Mouse (Mus musculus): Measurements from ENCODE around the gene Serac1.

Gene Serac1

DNA sequence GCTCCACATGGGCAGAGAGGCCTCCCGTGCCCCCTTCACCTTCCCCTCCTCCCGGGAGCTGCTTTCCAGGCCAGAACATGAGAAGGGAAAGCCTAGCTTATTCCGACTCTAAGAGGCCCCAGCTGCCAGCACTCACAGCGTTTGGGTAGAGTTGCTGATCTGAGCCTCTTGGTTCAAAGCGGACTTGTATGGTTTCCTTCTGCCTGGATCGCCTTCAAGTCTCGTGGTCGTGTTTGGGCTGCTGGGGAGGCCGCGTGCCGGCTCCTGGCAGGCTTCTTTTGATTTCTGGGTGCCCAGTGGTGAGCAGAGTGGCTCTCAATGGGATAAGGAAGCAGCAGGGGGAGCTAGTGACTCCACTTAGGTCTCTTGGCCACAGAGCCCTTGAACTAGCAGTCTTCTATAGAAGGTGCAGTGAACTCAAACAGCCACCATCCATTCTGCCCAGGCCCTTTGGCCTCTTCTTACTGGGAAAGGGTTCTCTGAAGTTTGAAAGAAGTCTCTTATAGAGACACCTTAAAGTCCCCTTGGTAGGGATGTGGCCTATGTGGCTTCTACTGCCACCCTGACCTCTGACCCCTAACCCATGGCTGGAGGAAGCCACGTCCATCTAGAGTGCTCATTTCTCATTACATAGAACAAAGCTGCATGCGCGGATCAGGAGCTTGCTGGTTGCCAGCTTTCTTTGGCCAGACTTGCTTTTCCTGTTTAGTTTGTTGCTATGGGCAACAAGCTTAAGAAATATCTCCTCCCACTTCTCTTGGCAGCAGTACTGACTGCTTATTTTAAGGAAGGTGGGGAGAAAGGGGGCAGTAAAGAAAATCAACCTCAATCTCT, 73.7 kb downstream of the Serac1 start:
- DNase-seq (ENCODE audit: low read depth, low spot score): peak; percentile 56

DNA sequence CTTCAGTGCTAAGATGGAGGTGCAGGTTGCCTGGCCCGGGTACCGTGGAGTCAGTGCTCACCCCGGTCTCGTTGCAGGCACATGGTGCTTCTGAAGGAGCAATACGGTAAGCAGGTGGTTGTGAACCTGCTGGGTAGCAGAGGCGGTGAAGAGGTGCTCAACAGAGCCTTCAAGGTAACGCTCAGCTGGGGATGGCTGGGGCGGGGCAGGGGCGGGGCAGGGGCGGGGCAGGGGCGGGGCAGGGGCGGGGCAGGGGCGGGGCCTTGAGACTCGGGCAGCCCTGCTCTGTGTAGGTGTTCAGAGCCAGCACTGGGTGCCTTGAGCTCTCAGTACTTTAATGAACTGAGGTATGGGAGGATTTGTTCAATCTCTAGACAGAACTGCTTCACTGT, 74.3 kb downstream of the Serac1 start:
- peak; percentile 44 for DNase-seq (ENCODE audit: low read depth, low spot score)

DNA sequence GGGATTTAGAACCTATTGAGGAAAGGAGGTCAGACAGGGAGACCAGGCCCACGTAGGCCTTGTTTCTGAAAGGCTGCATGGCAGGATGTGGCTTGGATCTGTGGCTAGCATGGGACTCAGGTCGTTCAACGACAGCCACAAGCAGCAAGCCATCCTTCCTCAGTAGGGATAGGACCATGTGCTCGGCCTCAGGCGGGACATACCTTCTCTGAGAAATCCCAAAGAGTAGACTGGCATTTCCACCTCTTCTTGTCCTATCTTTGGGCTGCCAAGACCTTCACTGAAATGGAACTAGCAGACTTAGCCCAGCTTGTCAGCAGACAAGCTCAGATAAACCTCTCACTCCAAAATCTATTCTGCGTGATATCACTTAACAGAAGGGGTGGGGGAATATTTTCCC, 75.9 kb downstream of the Serac1 start:
- no peak for DNase-seq (ENCODE audit: low read depth, low spot score)

DNA sequence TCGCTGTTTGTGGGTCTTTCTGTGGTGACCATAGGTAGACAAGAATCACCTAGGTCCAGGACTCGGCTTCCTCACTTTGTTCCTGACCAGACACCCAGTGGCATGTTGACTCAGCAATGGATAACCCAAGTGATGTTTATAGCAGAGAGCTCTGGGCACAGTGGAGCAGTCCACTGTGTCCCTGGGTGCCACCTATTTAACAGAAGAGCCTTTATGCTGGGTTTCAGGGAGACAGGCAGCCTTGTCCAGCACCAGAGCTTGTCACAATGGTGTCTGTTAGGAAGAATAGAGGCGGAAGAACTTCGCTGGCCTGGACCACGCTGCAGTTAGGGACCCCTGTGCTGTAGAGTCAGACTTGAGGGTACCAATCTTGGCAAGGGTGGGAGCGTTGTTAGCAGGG, 77.0 kb downstream of the Serac1 start:
- no peak for DNase-seq (ENCODE audit: low read depth, low spot score)

DNA sequence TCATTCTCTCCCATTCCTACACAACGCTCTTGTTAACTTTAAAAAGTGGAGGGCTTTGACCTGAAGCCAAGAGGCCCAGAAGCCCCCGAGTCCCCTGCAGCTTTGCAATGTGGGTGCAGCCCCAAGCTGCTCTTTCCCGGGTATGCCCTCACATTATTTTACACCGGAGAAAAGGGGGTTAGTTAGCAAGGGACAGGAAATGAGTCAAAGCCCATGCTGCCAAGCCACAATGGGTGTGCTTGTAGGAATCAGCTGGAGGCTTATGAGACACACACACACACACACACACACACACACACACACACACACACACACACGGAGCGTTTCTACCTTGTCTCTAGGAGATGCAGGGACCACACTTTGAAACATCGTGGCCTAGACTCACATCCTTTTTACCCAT, 77.7 kb downstream of the Serac1 start:
- DNase-seq (ENCODE audit: low read depth, low spot score): no peak

DNA sequence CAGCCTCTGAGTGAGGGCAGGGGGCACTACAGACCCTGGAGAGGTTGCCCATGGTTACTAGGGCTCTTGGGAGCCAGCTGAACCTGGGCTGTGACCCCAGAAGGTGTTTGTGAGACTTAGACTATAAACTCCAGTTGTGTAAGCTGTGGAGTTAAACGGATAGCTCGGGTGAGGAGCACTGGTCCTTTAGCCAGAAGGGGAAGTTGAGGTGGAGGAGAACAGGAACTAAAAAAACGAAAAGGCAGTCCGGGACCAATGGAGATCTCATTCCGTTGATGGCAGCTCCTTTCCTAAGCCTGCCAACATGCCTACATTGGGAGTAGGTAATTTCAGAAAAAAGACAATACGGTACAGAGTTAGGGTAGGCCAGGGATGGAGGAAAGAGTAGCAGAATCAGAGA, 78.2 kb downstream of the Serac1 start:
- DNase-seq (ENCODE audit: low read depth, low spot score): no peak

DNA sequence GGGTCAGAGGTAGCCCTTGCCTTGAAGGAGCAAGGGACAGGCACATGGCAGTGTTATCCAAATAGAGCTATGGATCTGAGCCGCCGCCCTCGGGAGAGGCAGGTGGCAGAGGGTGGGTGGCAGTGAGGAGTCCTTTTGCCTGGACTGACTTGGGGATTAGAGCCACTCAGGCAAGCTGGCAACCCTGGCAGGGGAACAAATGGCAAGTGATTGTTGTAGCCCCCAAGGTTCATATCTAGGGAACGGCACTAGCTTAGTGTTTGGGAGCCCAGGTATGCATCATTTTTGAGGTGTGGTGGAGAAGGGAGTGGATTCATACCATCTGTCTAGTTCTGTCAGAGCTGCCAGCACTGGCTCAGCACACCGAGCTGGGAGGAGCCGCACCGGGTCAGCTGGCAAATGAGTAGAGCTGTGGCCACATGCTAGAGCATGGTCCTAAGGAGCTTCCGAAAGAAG, 78.6 kb downstream of the Serac1 start:
- no peak for DNase-seq (ENCODE audit: low read depth, low spot score)

DNA sequence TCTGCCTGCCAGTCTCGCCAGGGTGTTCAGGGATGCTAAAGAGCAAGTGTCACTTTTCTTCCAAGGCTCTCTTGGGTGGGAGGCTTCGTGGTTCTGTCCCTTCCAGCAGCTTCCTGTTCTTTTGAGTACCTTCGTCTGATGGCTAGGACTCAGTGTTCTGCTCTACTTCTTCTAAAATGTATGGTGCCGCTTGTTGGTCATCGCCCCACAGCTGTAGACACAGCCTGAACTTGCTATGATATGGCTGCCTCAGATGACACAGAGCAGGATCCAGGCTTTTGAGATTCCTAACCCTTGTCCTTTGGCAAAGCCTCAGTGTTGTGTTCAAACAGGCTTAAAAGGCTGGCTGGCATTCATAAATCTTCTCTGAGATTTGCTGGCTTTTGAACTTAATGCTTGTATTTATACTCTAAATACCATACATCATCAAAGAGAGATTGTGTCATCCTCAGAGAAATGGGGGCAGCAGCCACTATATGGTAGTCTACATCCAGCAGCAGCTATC, 80.5 kb downstream of the Serac1 start:
- DNase-seq (ENCODE audit: low read depth, low spot score): no peak

DNA sequence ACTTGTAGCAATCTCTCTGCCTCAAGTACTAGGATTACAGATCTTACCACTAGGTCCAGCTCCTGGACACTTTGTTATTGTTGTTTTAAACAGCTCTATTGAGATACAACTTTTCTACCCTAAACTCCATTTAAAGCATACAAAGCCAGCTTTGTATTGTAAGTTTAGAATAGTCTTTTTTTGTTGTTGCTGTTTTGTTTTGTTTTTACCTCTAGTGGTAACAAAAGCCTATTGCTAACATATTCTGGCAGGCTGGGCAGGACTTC, 81.4 kb downstream of the Serac1 start:
- no peak for DNase-seq (ENCODE audit: low read depth, low spot score)

DNA sequence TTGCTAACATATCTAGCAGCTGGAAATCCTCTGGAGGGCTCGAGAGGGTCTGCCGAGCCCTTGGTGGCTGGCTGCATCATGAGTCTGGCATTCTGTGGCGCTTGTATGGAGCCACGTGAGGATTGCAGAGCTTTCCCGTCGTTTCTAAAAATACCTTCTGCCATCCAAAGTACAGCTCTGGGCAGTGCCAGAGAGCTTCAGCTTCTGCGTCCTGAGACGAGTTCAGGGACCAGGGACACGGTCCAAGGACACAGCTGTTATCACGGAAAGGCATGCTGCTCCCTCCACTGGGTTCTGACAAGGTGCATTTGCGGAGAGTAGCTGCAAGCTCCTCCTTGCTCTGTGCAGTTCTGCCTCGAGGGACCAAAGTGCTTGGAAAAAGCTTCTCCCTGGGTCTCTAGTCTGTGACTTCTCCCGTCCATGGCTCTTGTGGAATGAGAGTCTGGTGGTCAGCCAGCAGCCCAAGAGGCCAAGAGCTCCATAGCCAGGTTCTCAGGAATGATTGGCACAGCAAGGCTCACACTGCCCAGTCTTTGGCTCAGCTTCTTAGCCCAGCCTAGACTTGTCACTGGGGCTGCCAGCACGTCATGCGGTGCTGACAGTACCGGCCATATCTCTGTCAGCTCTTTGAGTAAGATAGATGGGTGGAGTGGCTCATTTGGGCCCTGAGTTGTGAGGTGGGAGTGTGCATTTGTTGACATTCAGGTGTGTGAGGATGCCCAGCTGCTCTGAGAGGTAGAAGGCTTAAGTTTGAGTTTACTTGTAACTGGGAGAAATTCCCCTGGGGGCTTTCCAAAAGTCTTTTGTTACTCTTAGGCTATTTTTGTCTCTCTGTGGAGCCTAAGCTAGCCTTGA, 81.9 kb downstream of the Serac1 start:
- DNase-seq (ENCODE audit: low read depth, low spot score): no peak

DNA sequence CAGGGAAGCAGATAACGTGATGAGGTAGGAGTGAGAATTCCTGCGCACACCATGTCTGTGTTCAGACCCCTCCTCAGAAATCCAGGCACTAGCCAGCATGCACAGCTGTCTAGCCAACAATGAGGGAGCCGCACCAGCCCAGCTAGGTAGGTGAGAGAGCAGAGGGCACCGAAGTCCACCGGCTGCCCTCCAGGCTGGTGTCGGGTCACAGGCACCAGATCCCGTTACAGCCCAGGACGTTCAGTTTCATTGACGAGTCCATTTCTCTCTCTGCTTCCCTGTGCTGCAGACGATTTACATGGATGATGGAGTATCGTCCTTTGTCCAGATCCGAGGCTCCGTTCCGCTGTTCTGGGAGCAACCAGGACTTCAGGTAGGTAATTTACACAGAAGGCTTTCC, 83.0 kb downstream of the Serac1 start:
- no peak for DNase-seq (ENCODE audit: low read depth, low spot score)

DNA sequence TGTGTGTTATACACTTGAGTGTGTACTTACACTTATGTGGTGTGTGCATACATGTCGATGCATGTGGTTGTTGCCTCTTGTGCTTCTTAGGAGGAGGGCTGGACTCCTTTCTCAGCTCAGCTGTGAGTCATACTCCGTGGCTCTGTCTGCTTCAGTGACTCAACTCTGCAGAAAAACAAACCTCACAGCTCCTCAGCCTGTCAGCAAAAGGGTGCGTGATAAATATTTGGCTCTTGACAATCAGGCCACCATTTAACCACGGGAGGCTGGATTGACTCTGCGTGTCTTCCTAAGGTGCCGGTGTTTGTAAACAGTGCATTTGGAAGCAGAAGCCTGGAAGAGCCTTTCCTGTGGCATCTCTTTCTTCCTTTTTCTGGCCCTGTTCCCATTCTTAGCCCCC, 84.9 kb downstream of the Serac1 start:
- DNase-seq (ENCODE audit: low read depth, low spot score): no peak

DNA sequence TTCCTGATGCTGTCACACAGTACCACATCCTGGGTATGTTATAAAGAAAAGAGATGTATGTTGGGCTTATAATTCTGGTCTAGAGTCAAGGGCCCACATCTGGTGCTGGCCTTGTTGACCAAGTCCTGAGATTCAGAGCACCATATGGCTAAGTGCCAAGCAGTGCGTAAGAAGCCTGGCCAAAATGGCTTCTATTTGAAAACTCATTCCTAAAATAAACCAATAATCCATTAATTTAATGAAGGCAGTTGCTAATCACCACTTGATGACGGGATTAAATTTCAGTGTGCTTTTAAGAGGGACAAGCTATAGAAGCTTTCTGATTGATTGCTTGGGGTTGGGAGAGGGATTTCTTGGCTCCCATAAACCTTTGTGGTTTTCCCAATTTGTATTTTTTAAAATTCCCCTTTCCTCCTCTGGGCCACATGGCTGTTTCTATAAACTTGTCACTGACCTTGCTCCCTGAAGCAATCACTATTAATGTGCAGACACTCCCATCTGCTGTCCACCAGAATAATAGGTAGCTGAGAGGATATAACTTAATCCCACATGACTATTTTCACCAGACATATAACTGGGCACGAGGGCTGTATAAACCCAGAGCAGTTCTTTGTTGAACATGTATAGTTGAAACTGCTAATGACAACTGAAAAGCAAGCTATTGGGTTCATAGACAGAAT, 85.8 kb downstream of the Serac1 start:
- DNase-seq (ENCODE audit: low read depth, low spot score): no peak

DNA sequence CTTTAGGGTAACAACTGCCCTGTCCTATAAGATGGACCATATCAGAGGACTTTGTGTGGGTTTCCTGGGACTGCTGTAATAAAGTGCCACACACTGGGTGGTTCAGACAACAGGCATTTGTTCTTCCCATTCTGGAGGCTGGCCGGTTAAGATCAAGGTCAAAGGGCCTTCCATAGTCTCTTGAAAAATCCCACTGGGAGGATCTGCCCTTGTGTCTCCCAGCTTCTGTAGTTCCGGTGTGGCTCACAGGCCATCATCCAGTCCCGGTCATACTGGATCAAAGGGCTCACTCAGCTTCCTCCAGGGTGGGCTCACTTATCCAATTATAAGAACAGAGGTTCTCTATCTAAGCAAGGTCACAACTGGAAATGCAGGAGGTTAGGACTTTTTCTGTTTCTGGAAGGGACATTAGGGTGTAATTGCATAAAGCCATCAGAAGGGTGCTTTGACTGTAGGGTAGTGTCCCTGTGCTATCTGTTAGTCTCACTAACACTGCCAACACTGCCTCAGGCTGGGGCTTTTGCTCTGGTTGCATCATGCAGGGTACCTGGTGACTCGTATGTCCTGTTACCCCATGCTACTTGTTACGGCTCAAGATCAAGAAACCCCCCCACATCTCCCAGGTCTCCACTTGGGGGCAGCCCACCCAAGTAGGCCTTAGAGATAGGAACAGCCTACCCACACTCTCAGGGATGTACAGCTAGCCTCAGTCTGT, 86.5 kb downstream of the Serac1 start:
- no peak for DNase-seq (ENCODE audit: low read depth, low spot score)

Data from CD4-positive, CD25-positive, alpha-beta regulatory T cell, adult 2 months (primary cell).